Comparison of ENCODE assay signal across 26 mouse cellular contexts in genomic region chr6:120291396-120292009, GRCm38 (mm10). TPM values are rescaled to one million over a fixed set of nuclear protein-coding genes. Genes with fewer than 3 reads are reported as not detected.
A peak's percentile ranks its signal among the peaks of the same experiment; 100 is the strongest.
DNase-seq lines count a peak whose midpoint lies in the region; ATAC-seq lines count a peak whose summit lies in the region.
"Had no signal": no experiment of that assay in that cellular context is flagged by ENCODE, and none has a peak within 500 bp of the region (broad histone marks: within the 10 kb centered on the region; RNA-seq: fewer than 3 reads in every experiment).

No protein-coding gene starts in this region.

- DNase-seq in cerebellum, postnatal 10 days, result peak; percentile 86 to 89
- no peak for DNase-seq in cerebellum, adult 9-11 months
- DNase-seq in midbrain, embryonic 11.5 days (ENCODE audit: low spot score, missing footprints), result peak; percentile 62
- DNase-seq in midbrain, embryonic 10.5 days (ENCODE audit: low spot score), result no peak
- DNase-seq in R1 (ENCODE audit: low read depth, low spot score), result peak; percentile 93
- DNase-seq in heart, adult 9 months (ENCODE audit: low spot score in 2 of 2), result no peak
- DNase-seq: adrenal gland, postnatal 10 days; cerebellum, adult 11 months; cerebellum, adult 8-10 months; embryo, embryonic 11 days; gastrocnemius, adult 2 months; gastrocnemius, postnatal 25 days; heart, adult 11 months; heart, postnatal 10 days; heart, postnatal 4 days; kidney, adult 11 months had no signal

- no peak overlapping the region for H3K4me2 ChIP-seq in midbrain, embryonic 11.5 days
- H3K4me2 ChIP-seq in liver, embryonic 12.5 days, result no peak overlapping the region
- H3K4me2 ChIP-seq: embryonic facial prominence, embryonic 13.5 days; hindbrain, embryonic 12.5 days had no signal

- ATAC-seq in midbrain, embryonic 11.5 days (ENCODE audit: low FRiP score), result no peak
- ATAC-seq in liver, embryonic 12.5 days, result no peak
- ATAC-seq: forebrain, embryonic 14.5 days; hindbrain, embryonic 16.5 days; Patski had no signal

- H3K4me1 ChIP-seq in midbrain, embryonic 11.5 days (ENCODE audit: control insufficient read depth, insufficient read depth, low read length), result peaks cover 4% of the 10 kb centered on the region
- H3K4me1 ChIP-seq in midbrain, embryonic 10.5 days, result peaks cover 15% of the 10 kb centered on the region
- H3K4me1 ChIP-seq in liver, embryonic 12.5 days, result peaks cover 13% of the 10 kb centered on the region

- no peaks in the 10 kb centered on the region for H3K9me3 ChIP-seq in midbrain, embryonic 11.5 days (ENCODE audit: control insufficient read depth, low read length)
- H3K9me3 ChIP-seq in midbrain, embryonic 10.5 days (replicated peaks), result no peaks in the 10 kb centered on the region
- no peaks in the 10 kb centered on the region for H3K9me3 ChIP-seq in liver, embryonic 12.5 days (replicated peaks)
- H3K9me3 ChIP-seq: embryonic facial prominence, embryonic 13.5 days; forebrain, embryonic 10.5 days; heart, embryonic 10.5 days; hindbrain, embryonic 12.5 days had no signal

- H3K4me3 ChIP-seq in midbrain, embryonic 11.5 days (ENCODE audit: low read depth, low read length), result no peak overlapping the region
- H3K4me3 ChIP-seq in midbrain, embryonic 10.5 days, result no peak overlapping the region
- no peak overlapping the region for H3K4me3 ChIP-seq in liver, embryonic 12.5 days
- H3K4me3 ChIP-seq: embryonic facial prominence, embryonic 13.5 days; erythroblast, embryonic 14.5 days; forebrain, embryonic 10.5 days; gastrocnemius, adult 2 months; heart, embryonic 10.5 days; hindbrain, embryonic 12.5 days had no signal

- no peaks in the 10 kb centered on the region for H3K36me3 ChIP-seq in midbrain, embryonic 11.5 days (ENCODE audit: control insufficient read depth, insufficient read depth, low read length)
- H3K36me3 ChIP-seq in midbrain, embryonic 10.5 days, result no peaks in the 10 kb centered on the region
- no peaks in the 10 kb centered on the region for H3K36me3 ChIP-seq in liver, embryonic 12.5 days
- H3K36me3 ChIP-seq: embryonic facial prominence, embryonic 13.5 days; forebrain, embryonic 10.5 days; heart, embryonic 10.5 days; hindbrain, embryonic 12.5 days had no signal

- no peak overlapping the region for H3K27ac ChIP-seq in midbrain, embryonic 11.5 days (ENCODE audit: low read depth, low read length)
- H3K27ac ChIP-seq in midbrain, embryonic 10.5 days (replicated peaks), result no peak overlapping the region
- H3K27ac ChIP-seq in liver, embryonic 12.5 days, result no peak overlapping the region
- H3K27ac ChIP-seq: embryonic facial prominence, embryonic 13.5 days; forebrain, embryonic 10.5 days; gastrocnemius, adult 2 months; heart, embryonic 10.5 days; hindbrain, embryonic 12.5 days had no signal

- H3K9ac ChIP-seq in midbrain, embryonic 11.5 days (ENCODE audit: low read length), result no peak overlapping the region
- no peak overlapping the region for H3K9ac ChIP-seq in liver, embryonic 12.5 days
- H3K9ac ChIP-seq: embryonic facial prominence, embryonic 13.5 days; hindbrain, embryonic 12.5 days had no signal

- peaks cover 30% of the 10 kb centered on the region for H3K27me3 ChIP-seq in midbrain, embryonic 11.5 days (ENCODE audit: control insufficient read depth, insufficient read depth, low read length)
- peaks cover 54% of the 10 kb centered on the region for H3K27me3 ChIP-seq in midbrain, embryonic 10.5 days (ENCODE audit: low read depth, poor library complexity, severe bottlenecking)
- peaks cover 88% of the 10 kb centered on the region for H3K27me3 ChIP-seq in liver, embryonic 12.5 days (replicated peaks)

- WGBS in midbrain, embryonic 11.5 days, result 81% methylated on average over 6 of the region's 7 CpGs
- WGBS in midbrain, embryonic 10.5 days, result 90% methylated on average over 7 of the region's 7 CpGs
- WGBS in liver, embryonic 12.5 days (ENCODE audit: insufficient replicate concordance), result 59% methylated on average over 7 of the region's 7 CpGs

RNA-seq across cellular contexts. Expression of gene D330020A13Rik, which starts 2.7 kb away (rescaled TPM):
- polyA plus RNA-seq in midbrain, embryonic 11.5 days (2014; fragmentation: Nextera tagmentation; extraction: Ambion mirVana), result not detected in 2 replicates
- polyA plus RNA-seq in midbrain, embryonic 10.5 days (2016; fragmentation: Nextera tagmentation; extraction: Ambion mirVana), result not detected in 2 replicates
- not detected in 2 replicates for polyA plus RNA-seq in liver, embryonic 12.5 days (2016; fragmentation: Nextera tagmentation; extraction: Ambion mirVana)
- polyA plus RNA-seq: erythroblast, embryonic 14.5 days; forebrain, embryonic 10.5 days; forebrain, embryonic 14.5 days; heart, embryonic 10.5 days; intestine, embryonic 14.5 days had no signal

RNA-seq across cellular contexts. Expression of gene B4galnt3, which starts 2.9 kb away (rescaled TPM):
- 0.07 and 0.14 TPM in 2 replicates for polyA plus RNA-seq in midbrain, embryonic 11.5 days (2014; fragmentation: Nextera tagmentation; extraction: Ambion mirVana)
- polyA plus RNA-seq in midbrain, embryonic 10.5 days (2016; fragmentation: Nextera tagmentation; extraction: Ambion mirVana), result 0.05 and 0.11 TPM in 2 replicates
- 0.23 and 0.25 TPM in 2 replicates for polyA plus RNA-seq in liver, embryonic 12.5 days (2016; fragmentation: Nextera tagmentation; extraction: Ambion mirVana)
- polyA plus RNA-seq: forebrain, embryonic 14.5 days had no signal

Comparison
In these comparisons a context has a peak if more than half of its experiments do, and no peak if none do; other contexts are left out.
1. DNase-seq: peak in cerebellum, postnatal 10 days (2 of 2), midbrain, embryonic 11.5 days (single experiment) and R1 (single experiment); none in cerebellum, adult 9-11 months (single experiment), midbrain, embryonic 10.5 days (single experiment) and heart, adult 9 months (0 of 2).